Mouse (Mus musculus): ENCODE data around the gene Zfp507.

Gene Zfp507

GRCm38 (mm10) chr7:35733313-35734050 lies 69.3 kb downstream of the Zfp507 start:
- DNase-seq (ENCODE audit: low spot score): no peak

- DNase-seq (ENCODE audit: low spot score): no peak
Observed at GRCm38 (mm10) chr7:35732585-35733059, 70.2 kb downstream of the Zfp507 start.

GRCm38 (mm10) chr7:35729621-35730031 lies 73.2 kb downstream of the Zfp507 start:
- no peak for DNase-seq (ENCODE audit: low spot score)

GRCm38 (mm10) chr7:35728376-35728775 lies 74.4 kb downstream of the Zfp507 start:
- no peak for DNase-seq (ENCODE audit: low spot score)

GRCm38 (mm10) chr7:35723035-35723434 lies 79.8 kb downstream of the Zfp507 start:
- no peak for DNase-seq (ENCODE audit: low spot score)

All from embryo, embryonic 10.5 days (tissue).